Mouse (Mus musculus) brain, embryonic 14.5 days (tissue): ENCODE results near the gene Cyp11a1.

Source experiments
- CTCF ChIP-seq: fragments of 200-500 bp; IDR thresholded peaks from 2 replicates; pipeline ENCODE4 v1.5.1; 2012; ENCODE audit warnings: inconsistent platforms, mild to moderate bottlenecking, moderate library complexity, borderline replicate concordance; ENCODE audit not compliant: insufficient read depth, insufficient read length; ENCODE audit errors: extremely low read depth
- POLR2A ChIP-seq: fragments of 200-500 bp; IDR thresholded peaks from 2 replicates; pipeline ENCODE4 v1.6.1; 2012; ENCODE audit warnings: mild to moderate bottlenecking, inconsistent platforms, borderline replicate concordance; ENCODE audit not compliant: poor library complexity, insufficient read depth, insufficient read length, severe bottlenecking; ENCODE audit errors: extremely low read depth

GRCm38 (mm10) chr9:58051937-58052336 is 45.7 kb downstream of the Cyp11a1 start:
- TF ChIP-seq POLR2A: no peak
- TF ChIP-seq CTCF: peak; percentile 52; the same call in 1 of the 2 replicates
